Mouse (Mus musculus): ENCODE measurements at regions not wholly inside any gene's neighbourhood (a gene's known extent, or its start where the extent isn't known, plus 50 kb on each side); places are given as distances from the start of the nearest gene placed in this dataset.

DNA sequence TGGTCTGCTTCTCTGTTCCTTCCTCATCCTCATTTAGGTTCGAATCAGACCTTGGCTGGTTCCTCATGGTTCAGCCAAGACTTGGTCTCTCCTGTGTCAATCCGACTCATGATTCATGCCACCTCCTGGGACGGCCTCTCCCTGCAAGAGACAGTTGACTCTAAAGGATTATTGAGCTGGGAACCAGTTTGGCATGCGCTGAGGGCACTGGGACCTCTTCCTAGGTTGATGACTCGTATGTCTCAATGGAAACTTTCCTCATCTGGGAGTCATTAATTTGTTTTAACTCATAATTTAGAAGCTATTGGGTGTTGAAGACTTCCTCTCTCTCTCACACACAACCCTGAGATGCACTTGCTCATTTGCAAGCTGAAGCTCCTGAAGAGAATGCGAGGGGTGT lies 254.5 kb downstream of the Cog6 start:
- no peak for DNase-seq (ENCODE audit: low read depth in 2 of 2, low spot score in 2 of 2)

GRCm38 (mm10) chr3:52759846-52760245 lies 257.2 kb downstream of the Cog6 start:
- no peak for DNase-seq (ENCODE audit: low read depth in 2 of 2, low spot score in 2 of 2)

DNA sequence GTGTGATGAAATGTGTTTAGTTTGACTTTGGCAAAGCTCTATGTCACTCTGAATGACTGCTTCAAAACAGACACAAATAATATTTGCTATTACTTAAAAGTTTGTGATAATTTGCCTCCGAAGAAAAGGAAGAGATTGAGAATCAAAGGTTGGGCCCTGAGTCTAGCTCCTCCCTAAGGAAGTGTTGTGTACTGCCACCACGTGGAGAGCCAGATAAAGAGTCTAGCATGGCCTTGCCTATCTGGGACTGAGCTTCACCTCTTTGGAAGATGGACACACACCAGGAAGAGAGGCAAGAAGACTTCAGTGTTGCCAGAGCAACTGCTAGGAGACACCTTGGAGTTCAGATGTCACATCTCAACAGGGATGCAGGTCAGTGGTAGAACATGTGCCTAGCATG lies 258.5 kb downstream of the Cog6 start:
- peak; percentile 48 to 67 for DNase-seq (ENCODE audit: low read depth in 2 of 2, low spot score in 2 of 2)

DNA sequence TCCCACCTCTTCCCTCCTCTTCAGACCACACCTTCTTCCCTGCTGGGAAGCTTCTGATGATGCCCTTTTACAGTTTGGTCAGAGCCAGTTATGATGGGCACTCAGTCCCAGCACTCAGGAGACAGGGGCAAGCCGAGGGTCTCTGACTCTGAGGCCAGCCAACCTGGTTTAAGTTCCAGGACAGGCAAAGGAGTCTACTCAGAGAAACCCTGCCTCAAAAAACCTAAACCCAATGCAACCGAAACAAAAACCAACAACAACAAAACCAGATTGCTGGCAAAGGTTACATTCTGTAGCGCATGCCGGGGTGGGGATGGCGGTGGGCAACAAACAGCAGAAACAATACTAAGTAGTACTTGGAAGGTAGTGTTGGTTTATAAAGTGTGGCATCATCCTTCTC lies 260.2 kb downstream of the Cog6 start:
- DNase-seq (ENCODE audit: low read depth in 2 of 2, low spot score in 2 of 2), result no peak

DNA sequence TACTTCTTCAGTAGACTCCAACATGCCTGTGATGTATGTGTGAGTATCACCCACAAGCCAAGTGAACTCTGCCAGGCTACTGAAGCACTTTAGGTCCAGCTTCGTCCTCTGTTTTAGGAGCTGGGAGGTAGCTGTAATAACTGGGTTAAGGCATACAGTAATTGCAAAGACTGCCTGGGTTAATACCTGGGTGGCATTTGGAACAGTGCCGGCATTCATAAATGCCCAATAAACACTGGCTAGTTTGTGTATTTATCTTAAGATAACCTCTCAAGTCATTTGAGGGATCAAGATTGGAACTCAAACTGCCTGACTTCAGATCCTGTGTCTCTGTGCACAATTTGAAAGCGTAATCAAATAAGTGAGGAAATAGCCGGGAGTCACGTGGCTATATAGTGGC lies 261.0 kb downstream of the Cog6 start:
- no peak for DNase-seq (ENCODE audit: low read depth in 2 of 2, low spot score in 2 of 2)

DNA sequence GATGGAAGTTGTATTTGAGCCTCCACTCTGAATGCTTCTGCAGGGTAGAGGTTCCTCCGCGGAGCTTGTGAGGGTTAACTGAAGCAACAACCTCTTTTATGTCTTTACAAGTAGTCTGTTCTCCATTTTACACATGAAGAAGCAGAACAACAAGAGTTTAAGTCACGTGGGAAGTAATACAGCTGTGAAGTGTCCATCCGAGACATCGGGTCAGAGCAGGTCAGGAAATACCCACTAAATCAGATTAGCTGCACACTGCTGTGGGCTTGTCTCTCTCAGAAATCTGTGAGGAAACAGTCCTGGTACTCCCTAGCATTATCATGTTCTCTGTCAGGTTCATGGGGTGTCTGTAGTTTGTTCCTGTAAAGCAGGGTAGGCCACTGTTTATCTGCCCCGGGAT lies 262.1 kb downstream of the Cog6 start:
- DNase-seq (ENCODE audit: low read depth in 2 of 2, low spot score in 2 of 2), result no peak

DNA sequence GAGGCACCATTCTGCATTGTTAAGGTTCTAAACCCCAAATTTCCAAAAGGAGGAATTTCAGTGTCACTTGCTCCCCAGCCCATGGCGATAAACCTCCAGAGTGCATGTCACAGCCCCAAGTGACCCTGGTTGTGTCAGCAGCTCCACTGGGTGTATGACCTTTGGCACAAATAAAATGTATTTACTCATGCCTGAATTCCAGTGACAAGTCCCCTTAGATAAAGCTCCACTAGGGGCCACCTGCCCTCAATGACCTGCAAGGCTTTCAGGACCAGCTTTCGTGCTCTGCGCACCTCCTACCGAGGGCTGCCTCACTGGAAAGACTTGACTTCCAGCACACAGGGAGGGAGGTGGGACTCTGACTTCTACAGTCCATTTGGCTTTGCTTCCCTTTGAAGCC lies 262.6 kb downstream of the Cog6 start:
- no peak for DNase-seq (ENCODE audit: low read depth in 2 of 2, low spot score in 2 of 2)

GRCm38 (mm10) chr3:52746917-52747316 lies 270.1 kb downstream of the Cog6 start:
- no peak for DNase-seq (ENCODE audit: low read depth in 2 of 2, low spot score in 2 of 2)

DNA sequence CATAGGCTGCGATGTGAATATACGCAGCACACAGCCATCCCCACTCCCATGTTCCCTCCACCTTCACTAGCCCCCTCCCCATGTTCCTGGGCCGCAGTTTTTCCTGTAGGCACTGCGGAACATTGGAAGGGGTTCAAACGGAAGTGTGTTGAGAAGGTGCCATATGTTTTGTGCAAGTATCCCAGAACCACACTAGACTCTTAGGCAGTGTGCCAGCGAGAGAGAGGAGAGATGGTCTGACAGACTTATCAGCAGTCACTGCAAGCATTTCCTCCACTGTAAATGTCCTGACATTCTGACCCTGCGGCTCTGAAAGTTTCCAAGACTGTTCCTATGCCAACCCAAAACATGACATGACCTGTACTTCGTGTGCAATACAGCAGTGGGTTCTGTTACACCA lies 272.7 kb downstream of the Cog6 start:
- DNase-seq (ENCODE audit: low read depth in 2 of 2, low spot score in 2 of 2), result no peak

DNA sequence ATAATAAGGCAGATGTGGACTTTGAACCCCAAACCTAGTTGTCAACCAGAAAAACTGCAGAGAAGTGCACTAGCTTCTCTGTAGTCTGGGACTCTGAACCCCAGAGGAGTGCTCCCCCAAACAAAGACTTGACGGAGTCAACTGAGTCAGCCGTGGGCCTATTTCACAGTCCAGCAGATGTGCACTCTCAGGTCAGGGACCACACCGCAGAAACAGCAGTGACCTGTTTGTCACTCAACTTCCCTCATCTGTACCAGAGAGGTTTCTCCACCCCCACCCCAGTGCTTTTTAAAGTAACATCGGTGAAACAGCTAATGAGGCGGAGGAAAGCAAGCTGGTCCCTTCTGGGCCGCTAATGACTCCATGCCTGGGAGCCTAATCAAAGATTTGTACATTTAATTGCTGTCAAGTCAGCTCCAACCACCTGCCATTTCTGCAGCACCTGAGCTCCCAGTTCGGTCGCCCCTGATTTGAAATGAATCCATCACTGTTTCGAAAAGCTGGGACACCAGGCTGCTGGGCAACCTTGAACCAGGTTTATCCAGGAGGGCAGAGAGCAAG lies 276.5 kb downstream of the Cog6 start:
- no peak for DNase-seq (ENCODE audit: low read depth in 2 of 2, low spot score in 2 of 2)

- no peak for DNase-seq (ENCODE audit: low read depth in 2 of 2, low spot score in 2 of 2)
Measured at GRCm38 (mm10) chr3:52739526-52739925, 277.5 kb downstream of the Cog6 start.

DNA sequence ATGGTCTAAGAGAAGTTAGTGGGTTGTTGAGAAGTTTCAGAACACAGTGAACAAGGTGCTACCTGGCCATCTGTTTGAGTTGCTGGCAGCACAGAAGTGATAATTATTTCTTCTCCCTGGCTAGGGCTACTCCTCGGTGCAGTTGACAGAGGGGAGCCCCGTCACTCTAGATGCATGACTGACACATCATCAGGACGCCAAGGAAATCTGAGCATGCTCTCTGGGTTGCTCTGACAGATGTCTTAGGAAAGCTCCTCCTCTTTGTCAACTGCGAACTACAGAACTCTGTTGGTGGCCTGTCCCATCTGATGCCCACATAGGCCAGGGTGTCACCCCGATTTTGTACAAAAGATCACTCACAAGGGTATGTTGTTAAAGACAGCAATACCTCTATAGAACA lies 278.7 kb downstream of the Cog6 start:
- DNase-seq (ENCODE audit: low read depth in 2 of 2, low spot score in 2 of 2), result no peak

DNA sequence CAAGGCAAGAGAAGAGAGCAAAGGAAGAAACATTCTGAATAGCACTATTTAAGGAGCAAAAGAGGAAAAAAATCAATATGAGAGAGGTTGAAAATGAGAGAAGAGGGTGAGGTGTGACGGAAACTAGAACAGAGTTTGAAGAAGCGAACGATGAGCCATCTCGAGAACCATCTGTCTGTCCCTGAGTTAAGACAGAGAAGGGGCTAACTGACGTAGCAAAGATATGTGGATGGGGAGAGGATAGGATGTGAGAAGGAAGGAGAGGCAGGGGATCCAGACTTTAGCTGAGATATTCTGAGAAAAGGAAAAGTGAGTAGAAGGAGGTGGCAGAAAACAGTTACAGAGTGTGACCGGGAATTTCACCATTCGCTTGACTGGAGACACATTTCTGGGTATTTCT lies 281.1 kb downstream of the Cog6 start:
- DNase-seq (ENCODE audit: low read depth in 2 of 2, low spot score in 2 of 2), result no peak

- DNase-seq (ENCODE audit: low read depth in 2 of 2, low spot score in 2 of 2), result peak in 1 of 2 experiments; percentile 26
Measured at GRCm38 (mm10) chr3:52731941-52732340, 285.1 kb downstream of the Cog6 start.

DNA sequence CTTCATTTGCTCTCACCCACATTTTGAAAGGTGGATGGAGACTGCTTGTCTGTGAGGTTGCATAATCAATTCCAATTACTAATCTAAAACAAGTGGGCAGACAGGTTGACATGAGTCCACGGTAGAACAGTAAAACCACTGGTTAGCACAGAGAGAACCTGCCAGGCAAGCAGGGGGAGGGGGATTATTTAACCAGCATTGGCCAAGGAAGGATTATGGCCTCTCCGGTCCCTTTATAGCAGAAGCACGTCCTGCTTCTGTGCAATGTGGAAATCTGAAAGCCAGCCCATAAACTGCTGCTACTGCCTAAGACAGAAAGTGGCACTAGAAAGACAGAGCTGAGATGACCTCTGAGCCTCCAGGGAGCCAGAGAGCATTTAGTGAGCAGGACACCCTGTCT lies 285.5 kb downstream of the Cog6 start:
- DNase-seq (ENCODE audit: low read depth in 2 of 2, low spot score in 2 of 2), result no peak

GRCm38 (mm10) chr3:52729731-52730130 lies 287.3 kb downstream of the Cog6 start:
- no peak for DNase-seq (ENCODE audit: low read depth in 2 of 2, low spot score in 2 of 2)

GRCm38 (mm10) chr3:52728860-52729259 lies 288.2 kb downstream of the Cog6 start:
- DNase-seq (ENCODE audit: low read depth in 2 of 2, low spot score in 2 of 2), result no peak

DNA sequence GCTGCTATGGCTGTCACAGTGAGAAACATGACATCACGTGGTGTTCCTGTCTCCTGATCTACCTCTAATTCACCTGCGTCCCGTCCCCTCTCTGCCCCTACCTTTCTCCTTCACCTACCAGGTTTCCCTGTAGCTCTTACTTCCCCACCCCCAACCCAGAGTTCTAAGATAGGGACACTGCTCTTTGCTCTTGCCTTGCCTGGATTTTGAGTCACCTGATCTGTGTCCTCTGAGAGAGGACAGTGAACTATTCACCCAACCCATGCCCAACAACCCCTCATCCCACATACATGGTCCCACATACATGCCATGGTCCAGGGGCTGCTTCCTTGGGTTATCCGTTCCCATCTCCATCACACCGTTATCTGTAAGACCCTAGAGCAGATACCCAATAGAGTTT lies 288.6 kb downstream of the Cog6 start:
- no peak for DNase-seq (ENCODE audit: low read depth in 2 of 2, low spot score in 2 of 2)

- no peak for DNase-seq (ENCODE audit: low read depth in 2 of 2, low spot score in 2 of 2)
Measured at GRCm38 (mm10) chr3:52724354-52724753, 292.7 kb downstream of the Cog6 start.

DNA sequence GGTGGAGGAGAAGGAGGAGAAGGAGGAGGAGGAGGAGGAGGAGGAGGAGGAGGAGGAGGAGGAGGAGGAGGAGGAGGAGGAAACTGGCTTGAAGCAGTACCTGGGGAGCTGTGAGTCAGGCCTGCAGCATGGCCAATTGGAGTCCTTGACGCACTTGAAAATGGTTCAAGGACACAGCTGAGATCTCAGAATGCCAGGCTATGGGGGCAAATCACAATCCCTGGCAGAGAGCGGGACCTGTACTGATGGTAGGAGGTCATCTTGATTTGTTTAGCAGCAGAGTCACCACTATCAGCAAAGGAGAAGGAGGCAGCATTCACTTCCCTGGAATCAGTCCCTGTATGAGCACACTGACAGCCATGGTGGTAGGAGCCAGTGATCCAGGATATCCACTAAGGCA lies 294.1 kb downstream of the Cog6 start:
- no peak for DNase-seq (ENCODE audit: low read depth in 2 of 2, low spot score in 2 of 2)

GRCm38 (mm10) chr3:52719181-52719580 lies 297.9 kb downstream of the Cog6 start:
- DNase-seq (ENCODE audit: low read depth in 2 of 2, low spot score in 2 of 2), result no peak

- no peak for DNase-seq (ENCODE audit: low read depth in 2 of 2, low spot score in 2 of 2)
Measured at GRCm38 (mm10) chr3:52717324-52717723, 299.7 kb downstream of the Cog6 start.

GRCm38 (mm10) chr3:52712151-52712550 lies 304.9 kb downstream of the Cog6 start:
- DNase-seq (ENCODE audit: low read depth in 2 of 2, low spot score in 2 of 2), result no peak

- DNase-seq (ENCODE audit: low read depth in 2 of 2, low spot score in 2 of 2), result no peak
Measured at GRCm38 (mm10) chr3:52711133-52711532, 305.9 kb downstream of the Cog6 start.
